Mouse (Mus musculus) lung, embryonic 14.5 days (tissue): ENCODE data around the gene Prpf18. TPM values are rescaled to one million over a fixed set of nuclear protein-coding genes. Genes with fewer than 3 reads are reported as not detected.
A peak's percentile ranks its signal among the peaks of the same experiment; 100 is the strongest.

Experiments
- ATAC-seq: fragments of 200-750 bp; cut with Nextera tagmentation; 2 replicates; pipeline ENCODE4 v1.8.0; 2017; ENCODE audit warnings: mild to moderate bottlenecking, moderate TSS enrichment, moderate library complexity; ENCODE audit not compliant: insufficient read depth
- DNase-seq: peaks from one replicate; pipeline ENCODE4 v3.0.0-alpha.2; 2015
- H3K27ac ChIP-seq: fragments of 300-500 bp; sonication (generic); 2 replicates; pipeline ENCODE4 v1.5.1; 2014; ENCODE audit warnings: low read depth, mild to moderate bottlenecking, moderate library complexity
- H3K27me3 ChIP-seq: fragments of 300-500 bp; sonication (generic); 2 replicates; pipeline ENCODE4 v1.6.1; 2014; ENCODE audit warnings: low read length, control low read depth; ENCODE audit not compliant: insufficient read depth
- H3K36me3 ChIP-seq: fragments of 300-500 bp; sonication (generic); 2 replicates; pipeline ENCODE4 v1.6.1; 2014; ENCODE audit warnings: control low read depth; ENCODE audit not compliant: insufficient read depth
- H3K4me1 ChIP-seq: fragments of 300-500 bp; sonication (generic); 2 replicates; pipeline ENCODE4 v1.6.1; 2014; ENCODE audit warnings: antibody characterized with exemption, control low read depth; ENCODE audit not compliant: insufficient read depth
- H3K4me2 ChIP-seq: fragments of 300-500 bp; sonication (generic); 2 replicates; pipeline ENCODE4 v1.6.1; 2014; ENCODE audit warnings: mild to moderate bottlenecking
- H3K4me3 ChIP-seq: fragments of 300-500 bp; sonication (generic); 2 replicates; pipeline ENCODE4 v1.5.1; 2014; ENCODE audit warnings: low read depth, low read length
- H3K9ac ChIP-seq: fragments of 300-500 bp; sonication (generic); 2 replicates; pipeline ENCODE4 v1.6.1; 2014
- H3K9me3 ChIP-seq: fragments of 300-500 bp; sonication (generic); 2 replicates; pipeline ENCODE4 v1.6.1; 2016; ENCODE audit warnings: low read depth, low read length, control low read depth
- CTCF ChIP-seq: IDR thresholded peaks from 2 replicates; pipeline ENCODE4 v1.5.1; 2016; ENCODE audit warnings: antibody characterized with exemption, low read depth
- WGBS: fragments of 180-500 bp; shearing (Covaris S2); extraction: QIAGEN DNeasy Blood & Tissue Kit; methylation state at CpG from one replicate; pipeline ENCODE4 v1.1.7; 2014; 5-methylcytosine and 5-hydroxymethylcytosine counted together
- polyA plus RNA-seq: library from polyadenylated mRNA; unstranded; fragments of >200 nt; fragmentation: Nextera tagmentation; extraction: Ambion mirVana; gene quantifications from 2 replicates; pipeline ENCODE4 v1.2.1, GENCODE M21; 2014

The Prpf18 gene
- polyA plus RNA-seq, 1 experiment from 2014 or later: 35.5 TPM

GRCm38 (mm10) chr2:4648094-4648493 is 3.8 kb downstream of the Prpf18 start:
- DNase-seq: no peak
- no peak for TF ChIP-seq CTCF
- no peak for ATAC-seq
- Histone ChIP-seq H3K27ac (no peak overlapping the region), H3K9me3 (no peaks in the 10 kb centered on the region), H3K36me3 (peaks cover 29% of the 10 kb centered on the region), H3K9ac (no peak overlapping the region), H3K4me2 (no peak overlapping the region), H3K4me1 (no peaks in the 10 kb centered on the region), H3K27me3 (no peaks in the 10 kb centered on the region), H3K4me3 (no peak overlapping the region)
- 80% methylated on average over 4 of the region's 4 CpGs for WGBS

- no peak overlapping the region for H3K9ac ChIP-seq
- no peak for ATAC-seq
- H3K27me3 ChIP-seq: no peaks in the 10 kb centered on the region
- H3K4me2 ChIP-seq: no peak overlapping the region
- H3K27ac ChIP-seq: no peak overlapping the region
- H3K4me1 ChIP-seq: no peaks in the 10 kb centered on the region
- H3K36me3 ChIP-seq: peaks cover 42% of the 10 kb centered on the region
- DNase-seq: no peak
- 76% methylated on average over 4 of the region's 4 CpGs for WGBS
- no peak for TF ChIP-seq CTCF
- no peaks in the 10 kb centered on the region for H3K9me3 ChIP-seq
- no peak overlapping the region for H3K4me3 ChIP-seq
Observed at GRCm38 (mm10) chr2:4645066-4645465, 6.8 kb downstream of the Prpf18 start.

GRCm38 (mm10) chr2:4638189-4638588 is 13.7 kb downstream of the Prpf18 start:
- H3K4me1 ChIP-seq: no peaks in the 10 kb centered on the region
- no peak overlapping the region for H3K4me3 ChIP-seq
- WGBS: 86% methylated on average over 3 of the region's 3 CpGs
- no peaks in the 10 kb centered on the region for H3K27me3 ChIP-seq
- no peak for ATAC-seq
- no peaks in the 10 kb centered on the region for H3K9me3 ChIP-seq
- TF ChIP-seq CTCF: no peak
- H3K9ac ChIP-seq: no peak overlapping the region
- H3K4me2 ChIP-seq: no peak overlapping the region
- DNase-seq: no peak
- H3K27ac ChIP-seq: no peak overlapping the region
- H3K36me3 ChIP-seq: peaks cover 77% of the 10 kb centered on the region

GRCm38 (mm10) chr2:4636656-4637055 is 15.3 kb downstream of the Prpf18 start:
- Histone ChIP-seq H3K27me3 (no peaks in the 10 kb centered on the region), H3K4me1 (no peaks in the 10 kb centered on the region), H3K4me3 (no peak overlapping the region), H3K36me3 (peaks cover 79% of the 10 kb centered on the region), H3K4me2 (no peak overlapping the region), H3K9me3 (no peaks in the 10 kb centered on the region), H3K27ac (no peak overlapping the region), H3K9ac (no peak overlapping the region)
- no peak for ATAC-seq
- no peak for TF ChIP-seq CTCF
- WGBS: 81% methylated on average over 7 of the region's 7 CpGs
- no peak for DNase-seq

- H3K9me3 ChIP-seq: no peaks in the 10 kb centered on the region
- H3K27me3 ChIP-seq: no peaks in the 10 kb centered on the region
- no peak overlapping the region for H3K9ac ChIP-seq
- peak; percentile 53 for DNase-seq
- peak; percentile 46 for TF ChIP-seq CTCF
- no peak overlapping the region for H3K4me2 ChIP-seq
- H3K4me3 ChIP-seq: no peak overlapping the region
- no peak for ATAC-seq
- no peak overlapping the region for H3K27ac ChIP-seq
- 85% methylated on average over 8 of the region's 8 CpGs for WGBS
- peaks cover 82% of the 10 kb centered on the region for H3K36me3 ChIP-seq
- no peaks in the 10 kb centered on the region for H3K4me1 ChIP-seq
Observed at GRCm38 (mm10) chr2:4635804-4636203, 16.1 kb downstream of the Prpf18 start.

- DNase-seq (no peak), ATAC-seq (no peak)
- Histone ChIP-seq H3K4me3 (no peak overlapping the region), H3K4me2 (no peak overlapping the region), H3K27ac (no peak overlapping the region), H3K4me1 (no peaks in the 10 kb centered on the region), H3K9ac (no peak overlapping the region), H3K27me3 (no peaks in the 10 kb centered on the region), H3K9me3 (no peaks in the 10 kb centered on the region), H3K36me3 (peaks cover 45% of the 10 kb centered on the region)
- 91% methylated on average over 10 of the region's 10 CpGs for WGBS
- no peak for TF ChIP-seq CTCF
Observed at GRCm38 (mm10) chr2:4630197-4630835, 21.6 kb downstream of the Prpf18 start.

GRCm38 (mm10) chr2:4629470-4629869 is 22.4 kb downstream of the Prpf18 start:
- no peak for TF ChIP-seq CTCF
- Histone ChIP-seq H3K4me2 (no peak overlapping the region), H3K4me1 (no peaks in the 10 kb centered on the region), H3K27ac (no peak overlapping the region), H3K9me3 (no peaks in the 10 kb centered on the region), H3K4me3 (no peak overlapping the region), H3K9ac (no peak overlapping the region), H3K27me3 (no peaks in the 10 kb centered on the region), H3K36me3 (peaks cover 36% of the 10 kb centered on the region)
- ATAC-seq: no peak
- WGBS: 87% methylated on average over 11 of the region's 11 CpGs
- DNase-seq: no peak

GRCm38 (mm10) chr2:4628920-4629319 is 23.0 kb downstream of the Prpf18 start:
- Histone ChIP-seq H3K36me3 (peaks cover 36% of the 10 kb centered on the region), H3K27me3 (no peaks in the 10 kb centered on the region), H3K4me1 (no peaks in the 10 kb centered on the region), H3K27ac (no peak overlapping the region), H3K9me3 (no peaks in the 10 kb centered on the region), H3K9ac (no peak overlapping the region), H3K4me3 (no peak overlapping the region), H3K4me2 (no peak overlapping the region)
- no peak for DNase-seq
- 89% methylated on average over 2 of the region's 2 CpGs for WGBS
- TF ChIP-seq CTCF: no peak
- no peak for ATAC-seq
